ENCODE assay signal across 24 mouse cellular contexts in the genomic region with DNA sequence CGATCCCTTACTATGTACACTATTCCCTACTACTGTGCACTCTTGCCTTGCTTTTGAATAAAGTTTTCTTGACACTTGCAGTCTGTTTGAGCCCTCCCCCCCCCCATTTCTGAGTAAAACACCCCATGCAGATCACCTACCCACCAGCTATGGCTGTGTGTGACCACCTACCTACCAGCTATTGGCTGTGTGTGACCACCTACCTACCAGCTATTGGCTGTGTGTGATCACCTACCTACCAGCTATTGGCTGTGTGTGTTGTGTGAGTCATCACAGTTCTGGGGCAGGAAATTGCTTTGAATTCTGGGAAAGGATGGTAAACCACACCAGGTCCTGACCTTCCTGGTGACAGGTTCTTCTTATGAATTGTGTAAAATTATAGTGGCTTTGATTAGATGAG. TPM values are rescaled to one million over a fixed set of nuclear protein-coding genes. Genes with fewer than 3 reads are reported as not detected.
DNase-seq lines count a peak whose midpoint lies in the region; ATAC-seq and TF ChIP-seq lines count a peak whose summit lies in the region.
"Had no signal": no experiment of that assay in that cellular context is flagged by ENCODE, and none has a peak within 500 bp of the region (broad histone marks: within the 10 kb centered on the region; RNA-seq: fewer than 3 reads in every experiment).

No protein-coding gene starts in this region.

- H3K36me3 ChIP-seq in CH12.LX (replicated peaks in 1 of 2; ENCODE audit: control insufficient read depth in 1 of 2, insufficient read depth in 1 of 2, low read length in 1 of 2): no peaks in the 10 kb centered on the region
- H3K36me3 ChIP-seq: embryonic facial prominence, embryonic 15.5 days; forebrain, embryonic 10.5 days; heart, embryonic 10.5 days; hindbrain, embryonic 12.5 days; intestine, embryonic 15.5 days had no signal

- no peak overlapping the region for H3K4me3 ChIP-seq in CH12.LX (replicated peaks in 1 of 3; ENCODE audit: low read depth in 2 of 3, low read length in 2 of 3, poor library complexity in 1 of 3)
- H3K4me3 ChIP-seq: embryonic facial prominence, embryonic 15.5 days; erythroblast, embryonic 14.5 days; forebrain, embryonic 10.5 days; gastrocnemius, adult 2 months; heart, embryonic 10.5 days; hindbrain, embryonic 12.5 days; intestine, embryonic 15.5 days had no signal

- in situ Hi-C loops in CH12.LX (cut with MboI; ENCODE audit: low pct_ligation_motif_present, low pct_unique_long_range_greater_than_20kb, low sequenced_read_pairs): no loop called here

- no peak for TF ChIP-seq CTCF in CH12.LX (conservative IDR thresholded peaks at IDR 0.05 in 1 of 2, IDR thresholded peaks at IDR 0.05 in 1 of 2; ENCODE audit: low read depth in 2 of 2, low read length in 2 of 2)

- dilution Hi-C loops in CH12.LX (cut with MboI; ENCODE audit: extremely low pct_ligation_motif_present, extremely low pct_unique_long_range_greater_than_20kb, low sequenced_read_pairs): no loop called here

- peaks cover 7% of the 10 kb centered on the region for H3K27me3 ChIP-seq in CH12.LX (replicated peaks)
- H3K27me3 ChIP-seq: embryonic facial prominence, embryonic 15.5 days; hindbrain, embryonic 12.5 days; intestine, embryonic 15.5 days; Patski had no signal

- H3K4me1 ChIP-seq in CH12.LX (ENCODE audit: control insufficient read depth in 1 of 2, insufficient read depth in 2 of 2): peaks cover 0 to 10% of the 10 kb centered on the region in 2 experiments; a peak in 2 of 4 replicates

- H3K9ac ChIP-seq in CH12.LX (ENCODE audit: insufficient read depth, low read depth): no peak overlapping the region
- H3K9ac ChIP-seq: embryonic facial prominence, embryonic 15.5 days; hindbrain, embryonic 12.5 days; intestine, embryonic 15.5 days had no signal

- DNase-seq in 3134 (ENCODE audit: extremely low read depth, insufficient read length, low spot score) (peak; percentile 22), 416B (ENCODE audit: low read depth) (peak; percentile 95), CH12.LX (ENCODE audit: extremely low read depth) (peak; percentile 49)
- no peak for DNase-seq in cerebellum, postnatal 14 days
- DNase-seq in left cerebral cortex, adult 8-10 months (ENCODE audit: low spot score in 2 of 2): no peak
- DNase-seq: adrenal gland, adult 8-10 months; adrenal gland, postnatal 36 days; embryo, embryonic 11 days; gastrocnemius, adult 2 months; gastrocnemius, postnatal 36 days; heart, adult 18-20 months; heart, postnatal 10 days; heart, postnatal 4 days had no signal

- no peak for TF ChIP-seq POLR2A in CH12.LX (IDR thresholded peaks at IDR 0.05; ENCODE audit: low read depth, low read length)

- no peaks in the 10 kb centered on the region for H3K79me2 ChIP-seq in CH12.LX (replicated peaks; ENCODE audit: control insufficient read depth, extremely low read depth, insufficient read depth, poor library complexity, severe bottlenecking)

- H3K27ac ChIP-seq in CH12.LX (ENCODE audit: insufficient read depth, low read depth): no peak overlapping the region
- H3K27ac ChIP-seq: embryonic facial prominence, embryonic 15.5 days; forebrain, embryonic 10.5 days; gastrocnemius, adult 2 months; heart, embryonic 10.5 days; hindbrain, embryonic 12.5 days; intestine, embryonic 15.5 days had no signal

- H3K4me2 ChIP-seq in CH12.LX (ENCODE audit: insufficient read depth, low read depth, poor library complexity, severe bottlenecking): no peak overlapping the region
- H3K4me2 ChIP-seq: embryonic facial prominence, embryonic 15.5 days; hindbrain, embryonic 12.5 days; intestine, embryonic 15.5 days had no signal

- no peak for TF ChIP-seq EP300 in CH12.LX (IDR thresholded peaks at IDR 0.05; ENCODE audit: low read length)

- H3K9me3 ChIP-seq in CH12.LX (replicated peaks; ENCODE audit: low read length): no peaks in the 10 kb centered on the region
- H3K9me3 ChIP-seq: embryonic facial prominence, embryonic 15.5 days; forebrain, embryonic 10.5 days; heart, embryonic 10.5 days; hindbrain, embryonic 12.5 days; intestine, embryonic 15.5 days had no signal

- no peak for TF ChIP-seq RAD21 in CH12.LX (IDR thresholded peaks at IDR 0.05; ENCODE audit: low read depth, low read length)

- peak; percentile 64 for ATAC-seq in inflammation-experienced regulatory T-cells, adult 6 months
- ATAC-seq: forebrain, embryonic 14.5 days; hindbrain, embryonic 16.5 days; intestine, embryonic 15.5 days; Patski had no signal

TF ChIP-seq in CH12.LX, 34 proteins besides CTCF, POLR2A, EP300 and RAD21:
- peak; percentile 28; the same call in 1 of the 2 replicates for TF ChIP-seq ELF1 (IDR thresholded peaks at IDR 0.05; ENCODE audit: low read depth, low read length)
- TF ChIP-seq KAT2A (IDR thresholded peaks at IDR 0.05; ENCODE audit: insufficient replicate concordance, low read length): no peak

RNA-seq across cellular contexts. Expression of a gene that starts 4.6 kb away (rescaled TPM):
- total RNA-seq in CH12.LX (2012; rRNA removed): not detected in 2 replicates
- not detected in 2 replicates for total RNA-seq in CH12.LX (2014; rRNA removed)
- polyA plus RNA-seq in CH12.LX (2012; ENCODE audit: insufficient read length, low read depth): 0.12 TPM in 1 of 2 replicates, not detected in the other
- 10 to 100 TPM in 1 of 3 experiments, 1 to 10 TPM in 2; 6.4 to 14.6 (median 8.6) TPM for polyA plus RNA-seq in inflammation-experienced regulatory T-cells, adult 6 months (2017; shearing (Covaris generic))
- 1 to 10 TPM; 1.4 to 1.7 (median 1.5) TPM for total RNA-seq in left cerebral cortex, adult 8-10 months (2022)
- polyA plus RNA-seq: erythroblast, embryonic 14.5 days had no signal

RNA-seq across cellular contexts. Expression of a gene that starts 26.2 kb away (rescaled TPM):
- not detected in 2 replicates for total RNA-seq in CH12.LX (2012; rRNA removed)
- total RNA-seq in CH12.LX (2014; rRNA removed): not detected in 2 replicates
- not detected in 2 replicates for polyA plus RNA-seq in CH12.LX (2012; ENCODE audit: insufficient read length, low read depth)
- polyA plus RNA-seq in inflammation-experienced regulatory T-cells, adult 6 months (2017; shearing (Covaris generic)): 1 to 10 TPM in 2 of 3 experiments, under 1 TPM in 1; 0.48 to 7.7 (median 6.0) TPM
- 10 to 100 TPM; 18.2 to 27.5 (median 25.2) TPM for total RNA-seq in left cerebral cortex, adult 8-10 months (2022)
- polyA plus RNA-seq: C2C12; erythroblast, embryonic 14.5 days had no signal

RNA-seq across cellular contexts. Expression of a gene that starts 31.4 kb away (rescaled TPM):
- total RNA-seq in CH12.LX (2012; rRNA removed) (0.50 and 0.59 TPM in 2 replicates), CH12.LX (2014; rRNA removed) (0.78 and 0.88 TPM in 2 replicates)
- 0.87 and 1.4 TPM in 2 replicates for polyA plus RNA-seq in CH12.LX (2012; ENCODE audit: insufficient read length, low read depth)
- polyA plus RNA-seq in inflammation-experienced regulatory T-cells, adult 6 months (2017; shearing (Covaris generic)): 10 to 100 TPM in 2 of 3 experiments, 1 to 10 TPM in 1; 1.5 to 20.2 (median 15.8) TPM
- 1 to 10 TPM in 2 of 4 experiments, under 1 TPM in 2; 0.63 to 2.2 (median 1.0) TPM for total RNA-seq in left cerebral cortex, adult 8-10 months (2022)
- polyA plus RNA-seq: erythroblast, embryonic 14.5 days had no signal

Comparison
In these comparisons a context has a peak if more than half of its experiments do, and no peak if none do; other contexts are left out.
1. DNase-seq: peak in 3134 (single experiment), 416B (single experiment) and CH12.LX (single experiment); none in cerebellum, postnatal 14 days (0 of 2) and left cerebral cortex, adult 8-10 months (0 of 2).
2. RNA of a gene that starts 26.2 kb away (total RNA-seq): 18.2 to 27.5 TPM in left cerebral cortex, adult 8-10 months; not detected in CH12.LX; every median in the first group is over 10 times any median in the second.